Mouse (Mus musculus) E14TG2a.4 (cell line): Measurements from ENCODE around the gene 4933428G20Rik.

Experiments used
- H3K27me3 ChIP-seq: 2 replicates; pipeline ENCODE4 v1.6.1; 2014; ENCODE audit warnings: low read length, control low read depth; ENCODE audit not compliant: insufficient read depth
- H3K36me3 ChIP-seq: 2 replicates; pipeline ENCODE4 v1.6.1; 2014; ENCODE audit warnings: low read length, control low read depth; ENCODE audit not compliant: insufficient read depth
- H3K4me1 ChIP-seq: replicated peaks from 2 replicates; pipeline ENCODE4 v1.6.1; 2014; ENCODE audit warnings: low read depth, low read length, control low read depth
- H3K4me3 ChIP-seq: replicated peaks from 2 replicates; pipeline ENCODE4 v1.5.1; 2014; ENCODE audit warnings: mild to moderate bottlenecking, low read length
- H3K9me3 ChIP-seq: 2 replicates; pipeline ENCODE4 v1.6.1; 2014; ENCODE audit warnings: low read length, control low read depth
- CTCF ChIP-seq: conservative IDR thresholded peaks from 2 replicates; pipeline ENCODE4 v1.5.1; 2014; ENCODE audit warnings: low read length
- NANOG ChIP-seq: IDR thresholded peaks from 2 replicates; pipeline ENCODE4 v1.6.1; 2014; ENCODE audit warnings: borderline replicate concordance, low read length, mixed read lengths
- POU5F1 ChIP-seq: IDR thresholded peaks from 2 replicates; pipeline ENCODE4 v1.6.1; 2014; ENCODE audit warnings: low read length, borderline replicate concordance

4933428G20Rik gene

DNA sequence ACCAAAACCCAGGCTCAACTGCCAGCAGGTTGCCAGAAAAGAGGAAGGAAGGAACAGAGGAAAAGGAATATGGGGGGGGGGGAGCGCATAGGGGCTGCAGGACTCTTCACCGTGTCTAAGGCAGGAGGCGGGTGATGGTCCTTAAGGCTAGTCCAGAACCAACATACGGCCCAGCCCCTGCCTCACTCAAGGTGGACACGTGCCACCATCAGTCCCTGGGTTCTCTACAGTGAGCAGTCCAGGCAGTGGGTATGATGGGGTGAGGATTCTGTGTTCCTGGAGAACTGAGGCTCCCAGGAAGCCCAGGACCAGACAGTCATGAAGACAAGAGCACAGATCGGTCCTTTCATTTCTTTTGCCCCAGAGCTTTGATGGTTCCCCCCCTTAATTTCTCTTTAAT, 29.9 kb upstream of the 4933428G20Rik start:
- peaks cover 41% of the 10 kb centered on the region for H3K27me3 ChIP-seq
- H3K4me1 ChIP-seq: peaks cover 57% of the 10 kb centered on the region
- H3K36me3 ChIP-seq: peaks cover 39% of the 10 kb centered on the region
- TF ChIP-seq NANOG (no peak), POU5F1 (no peak), CTCF (no peak)
- H3K9me3 ChIP-seq: no peaks in the 10 kb centered on the region
- no peak overlapping the region for H3K4me3 ChIP-seq

DNA sequence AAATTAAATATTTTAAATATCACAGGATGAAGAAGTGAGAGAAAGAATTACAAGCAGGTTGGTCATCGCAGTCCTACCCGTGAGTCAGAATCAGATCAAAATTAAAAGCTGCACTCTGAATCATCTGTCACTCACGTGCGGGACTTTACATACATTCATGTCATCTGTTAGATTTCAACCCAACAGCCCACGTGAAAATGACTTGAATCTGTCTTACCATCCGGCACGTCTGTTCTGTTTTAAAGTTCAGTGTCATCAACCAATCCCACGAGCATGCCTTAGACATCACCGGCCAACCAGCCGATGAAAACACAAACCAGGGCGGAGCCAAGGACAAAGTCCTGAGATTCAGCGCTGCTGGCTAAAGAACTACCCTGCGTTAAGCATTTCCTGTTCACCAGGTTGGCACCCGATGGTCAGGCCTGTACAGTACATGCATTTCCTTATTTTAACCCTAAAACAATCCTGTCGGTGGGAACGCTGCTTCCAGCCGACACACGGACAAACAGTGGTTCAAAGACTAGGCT, 28.2 kb upstream of the 4933428G20Rik start:
- Histone ChIP-seq H3K4me1 (peaks cover 60% of the 10 kb centered on the region), H3K27me3 (peaks cover 23% of the 10 kb centered on the region), H3K4me3 (no peak overlapping the region), H3K9me3 (no peaks in the 10 kb centered on the region), H3K36me3 (peaks cover 49% of the 10 kb centered on the region)
- TF ChIP-seq NANOG (no peak), CTCF (no peak), POU5F1 (no peak)

DNA sequence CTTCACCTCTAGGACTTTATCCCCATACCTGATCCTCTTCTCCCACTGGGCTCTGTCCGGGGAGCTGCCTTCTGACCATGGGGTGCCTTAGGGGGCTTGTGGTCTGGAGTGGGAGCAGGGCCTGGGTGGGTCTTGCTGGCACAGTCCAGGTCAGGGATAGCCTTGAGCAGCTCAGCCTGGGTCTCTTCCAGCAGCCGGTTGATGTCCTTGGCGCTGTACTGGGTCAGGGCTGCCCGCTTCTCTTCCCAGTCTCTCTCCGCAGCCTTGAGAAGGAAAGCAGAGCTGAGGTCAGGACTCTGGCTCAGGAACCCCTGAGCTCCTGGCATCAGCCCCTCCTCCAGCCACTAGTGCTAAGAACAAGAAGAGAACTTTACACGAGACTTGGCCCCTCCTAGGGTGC, 25.2 kb upstream of the 4933428G20Rik start:
- Histone ChIP-seq H3K4me1 (peaks cover 64% of the 10 kb centered on the region), H3K4me3 (no peak overlapping the region), H3K36me3 (peaks cover 41% of the 10 kb centered on the region), H3K27me3 (peaks cover 23% of the 10 kb centered on the region), H3K9me3 (no peaks in the 10 kb centered on the region)
- TF ChIP-seq NANOG (no peak), POU5F1 (no peak), CTCF (no peak)

DNA sequence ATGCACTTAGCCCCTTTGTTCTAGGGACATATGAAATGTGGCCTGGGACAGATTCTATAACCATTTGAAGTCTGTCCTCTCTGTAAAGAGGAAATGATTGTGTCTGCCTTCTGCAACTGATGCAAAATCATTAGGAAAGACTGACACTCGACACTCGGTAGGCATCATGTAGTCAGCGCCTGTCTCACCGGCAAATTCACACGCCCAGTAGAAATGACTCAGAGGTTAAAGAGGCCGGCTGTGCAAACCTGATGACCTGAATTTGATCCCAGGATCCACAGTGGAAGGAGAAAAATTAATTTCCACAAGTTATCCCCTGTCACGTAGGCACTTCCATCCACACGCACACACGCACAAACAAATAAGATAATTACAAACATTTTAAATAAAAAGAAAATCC, 24.2 kb upstream of the 4933428G20Rik start:
- Histone ChIP-seq H3K4me1 (peaks cover 66% of the 10 kb centered on the region), H3K27me3 (peaks cover 23% of the 10 kb centered on the region), H3K4me3 (no peak overlapping the region), H3K9me3 (no peaks in the 10 kb centered on the region), H3K36me3 (peaks cover 40% of the 10 kb centered on the region)
- TF ChIP-seq CTCF (no peak), POU5F1 (no peak), NANOG (no peak)

DNA sequence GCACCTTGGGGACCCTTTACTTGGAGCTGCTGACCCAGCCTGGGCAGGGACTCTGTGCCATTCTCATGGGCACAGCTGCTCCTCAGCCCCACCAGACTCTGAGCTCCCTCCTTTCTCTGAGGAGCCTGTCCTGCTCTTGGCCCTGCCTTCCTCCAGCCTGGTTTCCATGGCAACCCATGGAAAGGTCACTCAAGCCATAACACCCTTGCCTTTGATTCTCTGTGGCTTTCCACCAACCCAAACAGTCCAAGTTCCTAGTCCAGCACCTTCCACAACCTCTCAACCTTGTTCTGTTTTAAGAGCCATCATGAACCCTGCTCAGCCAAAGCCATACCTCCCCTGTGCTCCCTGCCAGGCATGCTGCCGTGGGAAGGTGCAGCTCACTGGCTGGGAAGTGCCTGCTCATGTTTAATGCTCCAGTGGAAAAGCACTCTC, 23.7 kb upstream of the 4933428G20Rik start:
- TF ChIP-seq CTCF (no peak), POU5F1 (no peak), NANOG (no peak)
- Histone ChIP-seq H3K4me3 (peak overlapping the region; percentile 48; the same call in 1 of the 2 replicates), H3K36me3 (peaks cover 41% of the 10 kb centered on the region), H3K9me3 (no peaks in the 10 kb centered on the region), H3K4me1 (peaks cover 65% of the 10 kb centered on the region), H3K27me3 (peaks cover 23% of the 10 kb centered on the region)

DNA sequence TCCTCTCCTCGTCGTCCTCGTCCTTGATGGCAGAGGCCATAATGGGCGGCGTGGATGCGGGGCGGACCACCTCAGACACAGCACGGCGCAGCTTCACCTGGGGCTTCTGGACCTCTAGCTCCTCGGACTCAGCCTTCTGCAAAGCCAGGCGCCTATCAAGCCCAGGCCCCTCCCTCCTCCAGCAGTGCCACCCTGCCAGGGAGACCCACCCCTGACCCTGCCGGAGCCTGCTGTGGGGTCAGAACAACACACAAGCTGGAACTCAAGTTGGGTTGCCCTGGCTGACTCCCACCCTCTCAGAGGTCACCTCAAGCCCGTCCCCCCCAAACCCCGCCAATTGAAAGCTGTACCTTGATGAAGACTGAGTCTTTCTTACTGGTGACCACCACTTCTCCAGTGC, 23.0 kb upstream of the 4933428G20Rik start:
- Histone ChIP-seq H3K9me3 (no peaks in the 10 kb centered on the region), H3K27me3 (peaks cover 23% of the 10 kb centered on the region), H3K4me1 (peaks cover 57% of the 10 kb centered on the region), H3K36me3 (peaks cover 48% of the 10 kb centered on the region), H3K4me3 (peak overlapping the region; percentile 48)
- TF ChIP-seq POU5F1 (no peak), CTCF (no peak), NANOG (no peak)

DNA sequence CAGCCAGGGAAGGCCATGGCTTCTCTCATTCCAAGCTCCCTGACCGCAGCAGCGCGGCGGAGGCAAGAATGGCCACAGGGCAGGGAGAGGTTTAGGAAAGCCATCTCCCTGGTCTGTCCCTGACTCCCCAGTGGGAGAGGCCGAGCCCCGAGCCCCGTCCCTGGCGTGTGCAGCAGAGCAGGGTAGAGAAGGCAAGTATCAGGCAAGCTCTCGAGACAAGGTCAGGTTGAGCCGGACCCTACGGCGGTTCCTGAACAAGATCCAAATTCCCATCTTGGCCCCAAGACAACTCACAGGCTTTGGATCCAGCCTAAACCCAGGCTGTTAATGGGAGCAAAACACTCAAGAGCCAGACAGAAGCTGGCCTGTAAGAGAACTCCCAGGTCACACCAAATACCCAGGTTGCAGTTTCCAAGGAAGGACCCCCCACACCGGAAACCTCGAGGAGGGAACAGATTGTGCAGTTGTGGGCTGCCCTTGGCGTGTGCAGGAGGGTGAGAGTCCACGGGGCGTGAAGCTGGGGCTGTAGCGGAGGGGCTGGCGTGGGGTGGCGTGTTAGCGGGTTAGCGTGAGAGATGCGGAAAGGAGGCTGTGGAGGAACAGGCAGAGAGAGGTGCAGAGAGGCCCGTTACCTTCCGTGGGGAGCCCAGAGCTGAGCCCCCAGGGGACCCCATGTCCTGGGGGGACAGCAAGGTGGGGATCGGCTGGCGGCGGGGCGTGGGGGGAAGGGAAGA, 21.8 kb upstream of the 4933428G20Rik start:
- Histone ChIP-seq H3K9me3 (no peaks in the 10 kb centered on the region), H3K4me3 (peak overlapping the region; percentile 72), H3K4me1 (peaks cover 50% of the 10 kb centered on the region), H3K27me3 (peaks cover 23% of the 10 kb centered on the region), H3K36me3 (peaks cover 55% of the 10 kb centered on the region)
- no peak for TF ChIP-seq CTCF
- TF ChIP-seq POU5F1: no peak
- TF ChIP-seq NANOG: no peak

DNA sequence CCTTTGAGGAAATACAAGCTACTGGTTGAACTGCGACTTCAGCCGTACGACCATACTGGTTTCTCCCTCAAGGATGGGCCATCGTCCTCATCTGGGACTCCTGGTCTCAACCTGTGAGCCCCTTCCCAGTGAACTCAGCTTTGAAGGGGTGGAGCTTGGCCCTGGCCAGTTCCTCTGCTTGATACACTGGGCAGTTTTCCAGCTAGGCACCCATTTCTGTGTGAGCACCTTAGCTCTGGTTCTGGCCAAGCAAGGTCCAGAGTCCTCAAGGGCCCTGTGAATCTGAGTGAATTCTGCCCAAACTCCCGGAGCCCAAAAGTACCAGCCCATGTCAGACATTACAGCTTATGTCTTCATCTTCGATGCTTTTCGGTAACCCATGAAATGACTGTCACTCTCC, 20.4 kb upstream of the 4933428G20Rik start:
- peaks cover 50% of the 10 kb centered on the region for H3K4me1 ChIP-seq
- H3K4me3 ChIP-seq: no peak overlapping the region
- H3K36me3 ChIP-seq: peaks cover 42% of the 10 kb centered on the region
- TF ChIP-seq CTCF (no peak), POU5F1 (no peak), NANOG (no peak)
- peaks cover 19% of the 10 kb centered on the region for H3K27me3 ChIP-seq
- H3K9me3 ChIP-seq: no peaks in the 10 kb centered on the region

DNA sequence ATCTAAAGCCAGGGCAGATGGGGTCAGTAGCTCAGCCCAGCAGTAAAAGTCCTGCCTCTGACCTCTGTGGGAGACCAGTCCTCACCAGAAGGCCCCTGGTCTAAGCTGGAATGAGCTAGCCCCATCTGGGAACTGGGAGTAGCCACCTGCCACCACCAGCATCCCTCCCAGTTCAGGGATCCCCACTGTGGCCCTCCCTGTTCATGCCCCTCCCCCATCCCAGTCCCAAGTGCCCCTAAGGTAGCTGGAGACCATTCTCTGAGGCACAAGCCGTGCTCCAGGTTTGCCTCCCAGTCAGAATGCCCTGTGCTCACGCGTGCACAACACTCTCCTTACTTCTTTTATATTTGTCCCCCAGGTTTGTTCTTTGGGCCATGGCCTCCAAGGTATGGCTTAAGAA, 12.9 kb upstream of the 4933428G20Rik start:
- TF ChIP-seq POU5F1 (no peak), NANOG (no peak), CTCF (no peak)
- Histone ChIP-seq H3K9me3 (no peaks in the 10 kb centered on the region), H3K4me1 (peaks cover 53% of the 10 kb centered on the region), H3K36me3 (peaks cover 7% of the 10 kb centered on the region), H3K4me3 (no peak overlapping the region), H3K27me3 (no peaks in the 10 kb centered on the region; the same call in 1 of the 2 replicates)
